Mouse (Mus musculus): ENCODE results near the gene Hmga1b. TPM values are rescaled to one million over a fixed set of nuclear protein-coding genes. Genes with fewer than 3 reads are reported as not detected.

Hmga1b gene
- polyA plus RNA-seq, 1 experiment from 2014 or later = 1.7 TPM

GRCm38 (mm10) chr11:120789810-120790209 lies 27.2 kb downstream of the Hmga1b start:
- Histone ChIP-seq H3K36me3 (ENCODE audit: control insufficient read depth, insufficient read depth) (peaks cover 35% of the 10 kb centered on the region), H3K4me2 (ENCODE audit: low read length) (no peak overlapping the region), H3K9me3 (ENCODE audit: control insufficient read depth, low read length) (no peaks in the 10 kb centered on the region), H3K4me3 (replicated peaks; ENCODE audit: low read length) (no peak overlapping the region), H3K4me1 (replicated peaks; ENCODE audit: control insufficient read depth, insufficient read depth, low read length) (peaks cover 16% of the 10 kb centered on the region), H3K27ac (ENCODE audit: low read length) (no peak overlapping the region), H3K9ac (replicated peaks; ENCODE audit: low read depth, low read length) (no peak overlapping the region), H3K27me3 (replicated peaks; ENCODE audit: control insufficient read depth, insufficient read depth, low read length) (no peaks in the 10 kb centered on the region)
- ATAC-seq = no peak
- WGBS = 91% methylated on average over 3 of the region's 3 CpGs

GRCm38 (mm10) chr11:120792652-120793051 lies 30.1 kb downstream of the Hmga1b start:
- H3K9ac ChIP-seq (replicated peaks; ENCODE audit: low read depth, low read length) = no peak overlapping the region
- H3K27me3 ChIP-seq (replicated peaks; ENCODE audit: control insufficient read depth, insufficient read depth, low read length) = no peaks in the 10 kb centered on the region
- no peak overlapping the region for H3K27ac ChIP-seq (ENCODE audit: low read length)
- H3K36me3 ChIP-seq (ENCODE audit: control insufficient read depth, insufficient read depth) = peaks cover 26% of the 10 kb centered on the region
- H3K9me3 ChIP-seq (ENCODE audit: control insufficient read depth, low read length) = no peaks in the 10 kb centered on the region
- no peak overlapping the region for H3K4me3 ChIP-seq (replicated peaks; ENCODE audit: low read length)
- peaks cover 21% of the 10 kb centered on the region for H3K4me1 ChIP-seq (replicated peaks; ENCODE audit: control insufficient read depth, insufficient read depth, low read length)
- WGBS = 95% methylated on average over 9 of the region's 9 CpGs
- no peak for ATAC-seq
- H3K4me2 ChIP-seq (ENCODE audit: low read length) = no peak overlapping the region

GRCm38 (mm10) chr11:120795756-120796613 lies 33.4 kb downstream of the Hmga1b start, which contains the start of gene Dus1l:
TSS of gene Dus1l (minus strand) at chr11:120796403.
- Histone ChIP-seq H3K9me3 (ENCODE audit: control insufficient read depth, low read length) (no peaks in the 10 kb centered on the region), H3K36me3 (ENCODE audit: control insufficient read depth, insufficient read depth) (peaks cover 7% of the 10 kb centered on the region), H3K27me3 (replicated peaks; ENCODE audit: control insufficient read depth, insufficient read depth, low read length) (no peaks in the 10 kb centered on the region), H3K4me1 (replicated peaks; ENCODE audit: control insufficient read depth, insufficient read depth, low read length) (peaks cover 29% of the 10 kb centered on the region), H3K4me2 (ENCODE audit: low read length) (peak within 1 kb of the TSS; percentile 99), H3K27ac (ENCODE audit: low read length) (peak within 1 kb of the TSS; percentile 78), H3K9ac (replicated peaks; ENCODE audit: low read depth, low read length) (peak within 1 kb of the TSS; percentile 93), H3K4me3 (replicated peaks; ENCODE audit: low read length) (peak within 1 kb of the TSS; percentile 96)
- WGBS = 2% methylated on average over 59 of the region's 59 CpGs
- peak; percentile 94 for ATAC-seq

GRCm38 (mm10) chr11:120796614-120796946 lies 34.0 kb downstream of the Hmga1b start:
- 18% methylated on average over 8 of the region's 8 CpGs for WGBS

GRCm38 (mm10) chr11:120798244-120798643 lies 35.6 kb downstream of the Hmga1b start:
- Histone ChIP-seq H3K9ac (replicated peaks; ENCODE audit: low read depth, low read length) (no peak overlapping the region), H3K27ac (ENCODE audit: low read length) (no peak overlapping the region), H3K9me3 (ENCODE audit: control insufficient read depth, low read length) (no peaks in the 10 kb centered on the region), H3K36me3 (ENCODE audit: control insufficient read depth, insufficient read depth) (no peaks in the 10 kb centered on the region), H3K4me3 (replicated peaks; ENCODE audit: low read length) (no peak overlapping the region), H3K27me3 (replicated peaks; ENCODE audit: control insufficient read depth, insufficient read depth, low read length) (no peaks in the 10 kb centered on the region), H3K4me1 (replicated peaks; ENCODE audit: control insufficient read depth, insufficient read depth, low read length) (peaks cover 29% of the 10 kb centered on the region), H3K4me2 (ENCODE audit: low read length) (no peak overlapping the region)
- 89% methylated on average over 3 of the region's 3 CpGs for WGBS
- ATAC-seq = no peak

More at GRCm38 (mm10) chr11:120796614-120796946, 34.0 kb downstream of the Hmga1b start:
- H3K4me3 ChIP-seq (replicated peaks; ENCODE audit: low read length) = peak overlapping the region; percentile 96
- no peaks in the 10 kb centered on the region for H3K27me3 ChIP-seq (replicated peaks; ENCODE audit: control insufficient read depth, insufficient read depth, low read length)
- peak overlapping the region; percentile 78 for H3K27ac ChIP-seq (ENCODE audit: low read length)
- H3K4me2 ChIP-seq (ENCODE audit: low read length) = peak overlapping the region; percentile 43
- H3K4me1 ChIP-seq (replicated peaks; ENCODE audit: control insufficient read depth, insufficient read depth, low read length) = peaks cover 29% of the 10 kb centered on the region
- no peak; the same call in 1 of the 2 replicates for ATAC-seq
- H3K9me3 ChIP-seq (ENCODE audit: control insufficient read depth, low read length) = no peaks in the 10 kb centered on the region
- H3K36me3 ChIP-seq (ENCODE audit: control insufficient read depth, insufficient read depth) = peaks cover 6% of the 10 kb centered on the region
- H3K9ac ChIP-seq (replicated peaks; ENCODE audit: low read depth, low read length) = peak overlapping the region; percentile 20

GRCm38 (mm10) chr11:120799316-120799890 lies 36.8 kb downstream of the Hmga1b start:
- H3K27ac ChIP-seq (ENCODE audit: low read length) = no peak overlapping the region

GRCm38 (mm10) chr11:120800061-120800904 lies 37.7 kb downstream of the Hmga1b start:
- ATAC-seq = peak; percentile 42; the same call in 1 of the 2 replicates
- Histone ChIP-seq H3K9ac (replicated peaks; ENCODE audit: low read depth, low read length) (peak overlapping the region; percentile 7), H3K4me2 (ENCODE audit: low read length) (peak overlapping the region; percentile 22; the same call in 1 of the 2 replicates), H3K9me3 (ENCODE audit: control insufficient read depth, low read length) (no peaks in the 10 kb centered on the region), H3K4me1 (replicated peaks; ENCODE audit: control insufficient read depth, insufficient read depth, low read length) (peaks cover 18% of the 10 kb centered on the region), H3K4me3 (replicated peaks; ENCODE audit: low read length) (no peak overlapping the region), H3K27me3 (replicated peaks; ENCODE audit: control insufficient read depth, insufficient read depth, low read length) (no peaks in the 10 kb centered on the region), H3K36me3 (ENCODE audit: control insufficient read depth, insufficient read depth) (no peaks in the 10 kb centered on the region; the same call in 1 of the 2 replicates), H3K27ac (ENCODE audit: low read length) (no peak overlapping the region)
- 12% methylated on average over 10 of the region's 10 CpGs for WGBS

More at GRCm38 (mm10) chr11:120799316-120799890, 36.8 kb downstream of the Hmga1b start:
- Histone ChIP-seq H3K4me2 (ENCODE audit: low read length) (no peak overlapping the region), H3K36me3 (ENCODE audit: control insufficient read depth, insufficient read depth) (no peaks in the 10 kb centered on the region), H3K4me3 (replicated peaks; ENCODE audit: low read length) (no peak overlapping the region), H3K9ac (replicated peaks; ENCODE audit: low read depth, low read length) (no peak overlapping the region), H3K4me1 (replicated peaks; ENCODE audit: control insufficient read depth, insufficient read depth, low read length) (peaks cover 27% of the 10 kb centered on the region), H3K27me3 (replicated peaks; ENCODE audit: control insufficient read depth, insufficient read depth, low read length) (no peaks in the 10 kb centered on the region), H3K9me3 (ENCODE audit: control insufficient read depth, low read length) (no peaks in the 10 kb centered on the region)
- no peak for ATAC-seq
- 76% methylated on average over 6 of the region's 6 CpGs for WGBS

GRCm38 (mm10) chr11:120804274-120804673 lies 41.7 kb downstream of the Hmga1b start:
- no peak overlapping the region for H3K4me3 ChIP-seq (replicated peaks; ENCODE audit: low read length)
- no peaks in the 10 kb centered on the region for H3K9me3 ChIP-seq (ENCODE audit: control insufficient read depth, low read length)
- peaks cover 18% of the 10 kb centered on the region for H3K36me3 ChIP-seq (ENCODE audit: control insufficient read depth, insufficient read depth)
- ATAC-seq = no peak
- WGBS = 82% methylated on average over 7 of the region's 7 CpGs
- peaks cover 8% of the 10 kb centered on the region for H3K4me1 ChIP-seq (replicated peaks; ENCODE audit: control insufficient read depth, insufficient read depth, low read length)
- no peak overlapping the region for H3K9ac ChIP-seq (replicated peaks; ENCODE audit: low read depth, low read length)
- no peak overlapping the region for H3K27ac ChIP-seq (ENCODE audit: low read length)
- H3K27me3 ChIP-seq (replicated peaks; ENCODE audit: control insufficient read depth, insufficient read depth, low read length) = no peaks in the 10 kb centered on the region
- no peak overlapping the region for H3K4me2 ChIP-seq (ENCODE audit: low read length)

GRCm38 (mm10) chr11:120804769-120805168 lies 42.2 kb downstream of the Hmga1b start:
- H3K27ac ChIP-seq (ENCODE audit: low read length) = no peak overlapping the region
- no peak overlapping the region for H3K4me3 ChIP-seq (replicated peaks; ENCODE audit: low read length)
- H3K9ac ChIP-seq (replicated peaks; ENCODE audit: low read depth, low read length) = no peak overlapping the region
- 82% methylated on average over 4 of the region's 4 CpGs for WGBS
- H3K4me2 ChIP-seq (ENCODE audit: low read length) = no peak overlapping the region
- H3K9me3 ChIP-seq (ENCODE audit: control insufficient read depth, low read length) = no peaks in the 10 kb centered on the region
- ATAC-seq = no peak
- H3K27me3 ChIP-seq (replicated peaks; ENCODE audit: control insufficient read depth, insufficient read depth, low read length) = no peaks in the 10 kb centered on the region
- peaks cover 4% of the 10 kb centered on the region for H3K4me1 ChIP-seq (replicated peaks; ENCODE audit: control insufficient read depth, insufficient read depth, low read length)
- peaks cover 23% of the 10 kb centered on the region for H3K36me3 ChIP-seq (ENCODE audit: control insufficient read depth, insufficient read depth)
